Comparison of ENCODE assay signal across 10 mouse cellular contexts in genomic region chr8:85526105-85526504, GRCm38 (mm10). TPM values are rescaled to one million over a fixed set of nuclear protein-coding genes. Genes with fewer than 3 reads are reported as not detected.
DNase-seq lines count a peak whose midpoint lies in the region; ATAC-seq lines count a peak whose summit lies in the region.
"Had no signal": no experiment of that assay in that cellular context is flagged by ENCODE, and none has a peak within 500 bp of the region (broad histone marks: within the 10 kb centered on the region; RNA-seq: fewer than 3 reads in every experiment).

No protein-coding gene starts in this region.

- H3K27ac ChIP-seq in hindbrain, embryonic 10.5 days, result no peak overlapping the region
- no peak overlapping the region for H3K27ac ChIP-seq in hindbrain, embryonic 16.5 days (ENCODE audit: low read depth, low read length)
- H3K27ac ChIP-seq: midbrain, embryonic 12.5 days had no signal

- H3K9ac ChIP-seq in hindbrain, embryonic 16.5 days (ENCODE audit: low read depth, low read length), result no peak overlapping the region
- H3K9ac ChIP-seq: midbrain, embryonic 12.5 days had no signal

- no peak for ATAC-seq in hindbrain, embryonic 16.5 days
- peak; percentile 77 for ATAC-seq in erythroid progenitor cell, adult 5-6 weeks (replicated peaks; ENCODE audit: low FRiP score, poor library complexity, severe bottlenecking)
- peak; percentile 78 for ATAC-seq in megakaryocyte-erythroid progenitor cell, adult 5-6 weeks (replicated peaks; ENCODE audit: low FRiP score, low TSS enrichment, poor library complexity, severe bottlenecking)

- H3K9me3 ChIP-seq in hindbrain, embryonic 10.5 days, result no peaks in the 10 kb centered on the region
- no peaks in the 10 kb centered on the region for H3K9me3 ChIP-seq in hindbrain, embryonic 16.5 days (ENCODE audit: control insufficient read depth, low read length)
- H3K9me3 ChIP-seq: midbrain, embryonic 12.5 days had no signal

- peaks cover 57% of the 10 kb centered on the region for H3K36me3 ChIP-seq in hindbrain, embryonic 10.5 days
- peaks cover 28% of the 10 kb centered on the region for H3K36me3 ChIP-seq in hindbrain, embryonic 16.5 days (ENCODE audit: control insufficient read depth, insufficient read depth, low read length)

- 38% methylated on average over 6 of the region's 6 CpGs for WGBS in hindbrain, embryonic 10.5 days
- WGBS in hindbrain, embryonic 16.5 days, result 31% methylated on average over 6 of the region's 6 CpGs
- 23% methylated on average over 6 of the region's 6 CpGs for WGBS in large intestine, adult 2 months

- H3K4me1 ChIP-seq in hindbrain, embryonic 10.5 days (replicated peaks), result no peaks in the 10 kb centered on the region
- H3K4me1 ChIP-seq in hindbrain, embryonic 16.5 days (ENCODE audit: control insufficient read depth, insufficient read depth, low read depth, low read length), result no peaks in the 10 kb centered on the region
- H3K4me1 ChIP-seq: midbrain, embryonic 12.5 days had no signal

- no peak overlapping the region for H3K4me3 ChIP-seq in hindbrain, embryonic 10.5 days
- no peak overlapping the region for H3K4me3 ChIP-seq in hindbrain, embryonic 16.5 days (ENCODE audit: low read length)
- H3K4me3 ChIP-seq: erythroblast, embryonic 14.5 days; midbrain, embryonic 12.5 days had no signal

- DNase-seq in hindbrain, embryonic 10.5 days (ENCODE audit: low spot score), result peak; percentile 56
- peak; percentile 19 to 49 for DNase-seq in CD8-positive naive resting alpha-beta T cell, adult 2 months (ENCODE audit: low read depth in 2 of 2, low spot score in 2 of 2)
- peak; percentile 79 for DNase-seq in brain, adult 2 months (ENCODE audit: low read depth, low spot score)
- peak; percentile 36 for DNase-seq in large intestine, adult 2 months (ENCODE audit: low read depth, low spot score)
- peak; percentile 75 for DNase-seq in testis, postnatal 14 days (ENCODE audit: low spot score)

- H3K27me3 ChIP-seq in hindbrain, embryonic 10.5 days (ENCODE audit: insufficient read depth, poor library complexity, severe bottlenecking), result no peaks in the 10 kb centered on the region
- no peaks in the 10 kb centered on the region for H3K27me3 ChIP-seq in hindbrain, embryonic 16.5 days (replicated peaks; ENCODE audit: control insufficient read depth, insufficient read depth, low read length)
- H3K27me3 ChIP-seq: midbrain, embryonic 12.5 days had no signal

- no peak overlapping the region for H3K4me2 ChIP-seq in hindbrain, embryonic 16.5 days (ENCODE audit: low read length)
- H3K4me2 ChIP-seq: midbrain, embryonic 12.5 days had no signal

RNA-seq across cellular contexts. Expression of gene Dnaja2, which starts 29.0 kb away (rescaled TPM):
- 173 and 194 TPM in 2 replicates for polyA plus RNA-seq in hindbrain, embryonic 10.5 days (2016; fragmentation: Nextera tagmentation; extraction: Ambion mirVana)
- 170 and 171 TPM in 2 replicates for polyA plus RNA-seq in hindbrain, embryonic 16.5 days (2015; fragmentation: Nextera tagmentation; extraction: Ambion mirVana)
- 41.1 and 62.0 TPM in 2 replicates for total RNA-seq in erythroid progenitor cell, adult 5-6 weeks (2015; ENCODE audit: low replicate concordance)
- 37.1 and 44.1 TPM in 2 replicates for total RNA-seq in erythroid progenitor cell, adult 5-6 weeks (2017; ENCODE audit: low replicate concordance)
- polyA plus RNA-seq in large intestine, adult 2 months (2012; rRNA removed), result 13.9 and 14.9 TPM in 2 replicates
- 100 and 115 TPM in 2 replicates for total RNA-seq in megakaryocyte-erythroid progenitor cell, adult 5-6 weeks (2014; fragmentation: Nextera tagmentation)
- 139 and 165 TPM in 2 replicates for total RNA-seq in megakaryocyte-erythroid progenitor cell, adult 5-6 weeks (2017)

RNA-seq across cellular contexts. Expression of gene Gpt2, which starts 33.7 kb away (rescaled TPM):
- polyA plus RNA-seq in hindbrain, embryonic 10.5 days (2016; fragmentation: Nextera tagmentation; extraction: Ambion mirVana), result 32.2 and 35.3 TPM in 2 replicates
- polyA plus RNA-seq in hindbrain, embryonic 16.5 days (2015; fragmentation: Nextera tagmentation; extraction: Ambion mirVana), result 58.1 and 62.2 TPM in 2 replicates
- not detected in 2 replicates for total RNA-seq in erythroid progenitor cell, adult 5-6 weeks (2015; ENCODE audit: low replicate concordance)
- total RNA-seq in erythroid progenitor cell, adult 5-6 weeks (2017; ENCODE audit: low replicate concordance), result 0.64 TPM in 1 of 2 replicates, not detected in the other
- 4.7 and 4.9 TPM in 2 replicates for polyA plus RNA-seq in large intestine, adult 2 months (2012; rRNA removed)
- total RNA-seq in megakaryocyte-erythroid progenitor cell, adult 5-6 weeks (2014; fragmentation: Nextera tagmentation), result 0.17 and 1.1 TPM in 2 replicates
- 1.1 and 2.0 TPM in 2 replicates for total RNA-seq in megakaryocyte-erythroid progenitor cell, adult 5-6 weeks (2017)
- polyA plus RNA-seq: erythroblast, embryonic 14.5 days had no signal

Comparison
In these comparisons a context has a peak if more than half of its experiments do, and no peak if none do; other contexts are left out.
1. RNA of gene Dnaja2, which starts 29.0 kb away (polyA plus RNA-seq): 173 to 194 TPM in hindbrain, embryonic 10.5 days and 170 to 171 TPM in hindbrain, embryonic 16.5 days; 13.9 to 14.9 TPM in large intestine, adult 2 months; every median in the first group is over 10 times any median in the second.
2. Peak in every context shown above with its lines, with median percentiles within 50 percentile points of each other: DNase-seq.